Mouse (Mus musculus): ENCODE measurements around the gene Npas2.
A peak's percentile ranks its signal among the peaks of the same experiment; 100 is the strongest.

The Npas2 gene

DNA sequence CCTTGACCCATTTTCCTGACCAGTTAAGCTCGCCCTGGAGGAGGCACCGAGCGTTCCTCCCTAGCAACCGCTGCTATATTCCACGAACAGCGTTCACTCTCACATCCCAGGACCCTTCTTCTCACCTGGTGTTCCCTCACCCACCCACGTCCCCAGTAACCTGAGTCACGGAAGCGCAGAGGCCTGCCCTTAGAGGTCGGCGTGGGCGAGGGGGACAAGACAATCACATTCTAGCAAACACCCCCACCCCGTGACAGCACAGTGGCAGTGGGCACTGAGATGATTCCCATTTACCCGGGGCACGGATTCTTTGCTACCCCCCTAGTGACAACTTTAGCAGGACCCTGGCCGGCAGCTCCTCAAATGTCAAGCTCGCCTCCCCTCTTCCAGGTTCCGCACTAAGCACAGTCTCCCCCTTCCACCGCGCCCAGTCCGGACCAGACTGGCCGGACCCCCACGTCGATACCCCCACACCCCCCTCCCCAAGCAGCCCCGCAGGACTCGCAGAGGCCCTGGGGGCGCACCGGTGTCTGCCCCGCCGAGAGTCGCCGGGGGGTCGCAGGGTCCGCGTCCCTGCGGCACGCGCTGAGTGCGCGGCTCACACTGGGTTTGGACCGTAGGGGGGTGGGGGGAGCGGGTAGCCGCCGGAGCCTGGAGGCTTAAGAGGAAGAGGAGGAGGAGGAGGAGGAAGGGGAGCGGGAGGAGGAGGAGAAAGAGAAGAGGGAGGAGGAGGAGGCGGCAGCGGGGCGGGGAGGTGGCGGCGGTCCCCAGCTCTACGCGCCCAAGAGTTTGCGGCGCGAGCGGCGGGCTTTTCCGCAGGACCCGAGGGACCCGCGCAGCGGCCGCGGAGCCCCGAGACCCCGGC is at the start of gene Npas2:
Gene Npas2, plus strand, starts transcription at position 735 of the 865 bp plus-strand sequence.
- no peak for DNase-seq (ENCODE audit: inconsistent age in 2 of 2, low spot score in 1 of 2)

DNA sequence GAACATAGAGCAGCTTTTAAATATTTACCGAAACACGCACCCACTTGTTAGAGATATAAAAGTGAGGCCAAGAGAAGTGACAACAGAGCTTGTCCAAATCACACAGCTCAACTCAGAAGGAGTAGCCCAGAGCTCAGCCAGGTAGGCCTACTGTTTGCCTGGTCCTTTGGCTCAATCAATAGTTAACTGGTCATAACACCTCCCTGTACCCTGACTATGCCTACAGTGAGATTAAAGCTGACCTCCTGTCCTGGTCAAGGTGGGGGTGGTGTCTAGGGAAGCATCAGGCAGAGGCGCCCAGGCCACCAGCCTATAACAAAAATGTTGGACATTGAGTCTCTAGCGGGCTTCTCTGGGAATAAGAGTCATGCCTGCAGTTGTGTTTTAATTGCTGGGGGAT is 36.8 kb upstream of the Npas2 start:
- no peak for DNase-seq (ENCODE audit: inconsistent age in 2 of 2, low spot score in 1 of 2)

DNA sequence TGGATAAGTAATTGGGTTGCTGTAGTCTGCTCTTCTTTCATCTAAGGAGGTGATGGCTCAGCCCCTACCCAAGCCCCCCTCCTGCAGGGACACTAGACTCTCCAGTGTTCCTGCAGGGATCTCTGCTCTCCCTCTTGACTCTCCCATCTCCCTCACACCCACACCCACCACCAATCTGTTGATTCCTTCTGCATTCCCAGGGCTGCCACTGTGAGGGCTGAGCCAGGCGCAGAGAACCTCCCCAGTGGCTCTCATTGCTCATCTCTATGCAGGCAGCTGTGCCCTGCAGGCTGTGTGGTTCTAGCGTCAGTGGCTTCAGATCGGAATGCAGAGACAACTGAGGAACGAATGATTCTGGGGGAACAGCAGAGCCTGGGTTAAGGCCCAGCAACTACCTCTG is 33.4 kb upstream of the Npas2 start:
- DNase-seq (ENCODE audit: inconsistent age in 2 of 2, low spot score in 1 of 2): no peak

DNA sequence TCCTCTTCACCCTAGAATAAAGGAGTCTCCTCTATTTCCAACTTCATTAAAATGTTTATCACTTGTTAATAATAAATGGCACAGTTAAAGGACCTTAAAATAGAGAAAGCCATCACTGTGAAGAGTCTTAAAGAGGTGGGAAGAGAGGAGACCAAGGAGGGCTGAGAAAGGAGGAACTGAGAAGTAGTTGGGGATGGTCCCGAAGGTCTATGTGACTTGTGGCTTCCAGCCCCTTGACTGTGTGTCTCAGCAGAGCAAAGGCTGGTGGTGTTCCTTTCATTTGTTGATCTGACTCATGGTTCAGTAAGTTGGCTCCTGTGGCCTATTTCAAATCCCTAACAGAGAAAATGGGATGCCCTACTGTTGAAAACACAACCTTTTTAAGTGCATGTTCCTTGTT is 30.5 kb upstream of the Npas2 start:
- no peak for DNase-seq (ENCODE audit: inconsistent age in 2 of 2, low spot score in 1 of 2)

DNA sequence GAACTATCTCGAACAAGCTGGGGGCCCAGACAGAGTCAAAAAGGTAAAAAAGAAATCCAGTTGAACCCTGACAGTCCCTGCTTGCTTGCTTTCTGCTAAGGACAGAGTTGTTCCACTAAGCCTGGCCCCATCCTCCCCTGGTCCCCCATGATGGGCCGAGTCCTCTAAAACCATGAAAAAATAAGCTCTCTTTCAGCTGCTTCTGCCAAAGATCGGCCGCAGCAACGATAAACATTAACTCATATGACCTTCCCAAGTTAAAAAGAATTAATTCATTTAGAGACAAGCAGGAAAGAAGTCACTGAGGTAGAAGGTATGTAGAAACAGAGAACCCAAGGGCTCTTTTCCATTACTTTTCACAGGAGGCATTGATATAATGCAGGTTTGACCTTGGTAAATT is 16.8 kb upstream of the Npas2 start:
- DNase-seq (ENCODE audit: inconsistent age in 2 of 2, low spot score in 1 of 2): no peak

DNA sequence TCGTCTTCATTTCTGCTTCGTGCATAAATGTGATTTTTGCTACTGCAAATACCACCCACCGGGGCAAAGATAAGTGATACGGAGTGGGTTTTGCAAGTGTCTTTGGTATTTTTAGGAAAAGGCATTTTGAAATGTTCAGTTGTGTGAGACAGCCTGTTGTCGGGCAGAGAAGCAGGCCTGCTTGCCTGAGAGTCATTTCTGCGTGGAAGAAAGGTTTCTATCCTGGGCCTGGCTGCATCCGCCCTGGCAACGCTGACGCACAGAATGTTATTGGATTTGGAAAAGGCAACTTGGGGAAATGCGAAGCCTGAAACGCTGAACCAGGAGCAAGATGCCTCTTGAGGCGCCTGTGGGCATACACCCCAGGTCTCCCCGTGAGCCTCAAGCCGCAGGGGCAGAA is 16.3 kb upstream of the Npas2 start:
- no peak for DNase-seq (ENCODE audit: inconsistent age in 2 of 2, low spot score in 1 of 2)

DNA sequence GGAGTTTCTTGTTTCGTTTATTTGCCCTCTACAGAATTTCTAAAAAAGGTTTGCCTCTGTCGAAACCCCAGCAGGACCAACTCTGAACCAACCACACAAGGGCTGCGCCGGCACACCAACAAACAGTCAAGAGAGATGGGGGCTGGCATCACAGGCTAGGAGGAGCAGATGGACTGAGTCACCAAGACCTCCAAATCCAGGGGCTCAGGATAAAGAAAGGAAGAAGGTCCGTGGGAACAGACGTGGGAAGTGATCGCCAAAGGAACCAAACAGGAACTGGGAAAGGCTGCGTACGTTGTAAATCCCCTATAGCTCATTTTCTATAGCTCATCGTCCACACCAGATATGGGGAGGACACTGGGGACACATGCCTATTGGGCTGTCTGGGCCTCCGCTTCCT is 13.7 kb upstream of the Npas2 start:
- no peak for DNase-seq (ENCODE audit: inconsistent age in 2 of 2, low spot score in 1 of 2)

DNA sequence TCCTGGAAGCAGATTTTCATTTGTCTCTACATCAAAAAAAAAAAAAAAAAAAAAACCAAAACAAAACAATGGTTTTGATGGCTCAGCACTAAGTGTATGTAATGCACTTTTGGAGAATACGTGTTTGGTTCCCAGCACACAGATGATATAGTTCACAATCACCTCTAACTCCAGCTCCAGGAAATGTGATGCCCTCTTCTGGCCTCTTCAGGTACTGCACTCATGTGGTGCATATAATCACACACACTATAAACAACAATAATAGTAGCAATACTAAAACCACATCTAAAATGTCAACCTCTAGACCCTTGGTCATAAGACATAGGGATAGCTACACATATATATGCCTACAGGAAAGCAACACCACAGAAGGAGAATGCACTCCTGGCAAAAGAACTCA is 13.0 kb upstream of the Npas2 start:
- no peak for DNase-seq (ENCODE audit: inconsistent age in 2 of 2, low spot score in 1 of 2)

DNA sequence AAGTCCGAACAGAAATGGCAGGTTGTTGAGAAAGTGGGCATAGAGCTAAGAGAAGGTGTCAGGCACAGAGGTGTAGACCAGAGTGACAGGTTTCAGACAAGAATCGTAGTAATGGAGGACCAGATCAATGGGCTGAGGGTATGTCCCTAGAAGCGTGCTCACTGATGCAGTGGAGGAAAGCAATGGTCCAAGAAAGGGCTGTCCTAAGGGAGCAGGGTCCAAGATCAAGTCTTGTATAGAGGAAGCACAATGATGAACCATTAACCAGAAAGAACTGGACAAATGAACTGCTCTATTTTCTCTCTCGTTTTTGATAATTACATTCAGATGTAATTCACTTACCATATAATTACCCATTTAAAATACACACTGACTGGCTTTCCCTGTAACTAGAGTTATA is 11.6 kb upstream of the Npas2 start:
- DNase-seq (ENCODE audit: inconsistent age in 2 of 2, low spot score in 1 of 2): no peak

DNA sequence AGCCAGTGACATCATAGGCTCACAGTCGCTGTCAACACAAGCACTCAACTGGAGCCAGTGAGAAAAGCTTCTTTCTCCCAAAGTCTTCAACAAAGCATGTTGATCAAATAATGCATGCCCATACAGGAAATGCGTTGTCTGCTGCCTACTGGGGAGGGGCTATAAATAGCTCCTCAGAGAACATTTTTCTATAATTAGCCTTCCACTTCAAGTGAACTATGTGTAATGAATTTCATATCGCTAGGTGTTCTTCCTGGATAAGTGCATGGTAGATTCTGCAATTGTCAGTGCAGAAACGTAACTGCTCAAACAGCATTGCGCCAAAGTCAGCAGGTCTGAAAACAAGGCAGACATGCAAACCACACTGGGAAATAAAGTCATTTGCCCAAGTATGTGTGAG is 7.7 kb upstream of the Npas2 start:
- DNase-seq (ENCODE audit: inconsistent age in 2 of 2, low spot score in 1 of 2): no peak

DNA sequence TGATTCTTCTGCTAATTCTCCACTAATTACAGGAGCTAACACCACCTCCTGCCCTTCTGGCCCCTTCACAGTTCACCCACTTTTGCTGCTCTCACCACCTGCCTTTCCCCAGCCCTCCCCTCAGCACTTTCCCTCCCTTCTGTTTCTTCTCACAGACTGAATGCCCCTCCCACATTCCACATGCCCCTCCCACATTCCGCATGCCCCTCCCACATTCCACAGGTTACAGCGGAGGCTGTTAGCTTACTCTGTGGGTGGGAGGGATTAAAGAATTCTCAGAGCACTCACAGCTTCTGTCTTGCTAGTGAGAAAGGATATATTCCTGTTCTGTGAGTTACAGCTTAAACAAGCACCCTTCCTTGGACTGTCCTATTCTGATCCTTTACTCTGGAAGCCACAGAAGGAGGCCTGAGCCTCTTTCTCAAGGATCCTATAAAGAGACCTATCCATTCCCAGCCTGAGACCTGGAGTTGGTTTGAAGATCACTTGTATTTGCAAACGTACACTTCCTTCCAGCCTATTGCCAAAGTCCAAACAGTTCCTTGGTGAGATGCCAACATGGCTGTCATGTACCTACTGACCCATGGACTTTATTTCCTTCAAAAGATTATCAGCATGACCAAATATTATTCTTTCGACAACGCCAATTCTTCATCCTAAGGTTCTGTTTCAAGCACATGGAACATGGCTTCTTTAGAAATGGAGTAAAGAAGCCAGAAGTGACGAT is 6.7 kb upstream of the Npas2 start:
- DNase-seq (ENCODE audit: inconsistent age in 2 of 2, low spot score in 1 of 2): no peak

DNA sequence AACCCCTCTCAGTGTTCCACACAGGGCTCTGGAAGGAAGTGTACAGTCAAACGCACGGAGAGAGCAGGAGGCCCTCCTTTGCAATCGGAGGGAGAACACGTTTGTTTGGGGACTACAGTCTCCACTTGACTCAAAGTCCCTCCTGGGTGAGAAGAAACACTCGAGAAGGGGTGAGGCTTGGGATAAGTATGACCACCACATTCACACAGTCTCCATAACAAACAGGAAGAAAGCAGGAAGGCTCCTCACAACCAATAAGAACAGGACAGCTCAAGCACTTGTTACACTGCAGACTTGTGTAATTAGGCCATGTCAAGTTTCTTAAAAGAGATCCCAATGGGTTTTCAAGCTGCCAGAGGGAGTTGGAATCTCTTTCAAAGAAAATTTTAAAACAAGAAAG is 2.4 kb upstream of the Npas2 start:
- no peak for DNase-seq (ENCODE audit: inconsistent age in 2 of 2, low spot score in 1 of 2)

DNA sequence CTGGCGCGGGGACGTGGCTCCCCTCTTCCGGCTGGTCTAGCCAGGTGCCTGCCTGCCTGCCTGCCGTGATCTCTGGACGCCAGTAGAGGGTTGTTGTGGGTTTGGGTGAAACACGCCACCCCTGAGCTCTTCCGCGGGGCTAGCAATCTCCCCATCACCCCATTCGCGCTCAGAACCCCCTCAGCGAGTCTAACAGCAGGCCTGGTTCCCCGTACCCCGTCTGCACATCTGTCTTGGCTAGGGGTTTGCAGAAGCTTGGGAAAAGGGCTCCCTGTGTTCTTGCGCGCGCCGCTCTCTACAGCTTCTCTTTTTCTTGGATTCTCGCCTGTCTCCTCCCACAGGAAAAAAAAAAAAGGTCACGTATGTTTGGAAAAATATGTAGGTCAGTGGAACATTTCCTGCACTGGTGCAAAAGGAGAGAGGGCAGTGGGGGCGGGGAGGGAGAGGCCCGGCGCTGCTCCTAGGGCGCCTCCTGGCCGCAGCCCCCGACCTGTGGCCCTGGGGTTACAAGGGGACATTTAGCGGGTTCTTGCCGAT is 1.0 kb upstream of the Npas2 start:
- DNase-seq (ENCODE audit: inconsistent age in 2 of 2, low spot score in 1 of 2): peak; percentile 71 to 93

DNA sequence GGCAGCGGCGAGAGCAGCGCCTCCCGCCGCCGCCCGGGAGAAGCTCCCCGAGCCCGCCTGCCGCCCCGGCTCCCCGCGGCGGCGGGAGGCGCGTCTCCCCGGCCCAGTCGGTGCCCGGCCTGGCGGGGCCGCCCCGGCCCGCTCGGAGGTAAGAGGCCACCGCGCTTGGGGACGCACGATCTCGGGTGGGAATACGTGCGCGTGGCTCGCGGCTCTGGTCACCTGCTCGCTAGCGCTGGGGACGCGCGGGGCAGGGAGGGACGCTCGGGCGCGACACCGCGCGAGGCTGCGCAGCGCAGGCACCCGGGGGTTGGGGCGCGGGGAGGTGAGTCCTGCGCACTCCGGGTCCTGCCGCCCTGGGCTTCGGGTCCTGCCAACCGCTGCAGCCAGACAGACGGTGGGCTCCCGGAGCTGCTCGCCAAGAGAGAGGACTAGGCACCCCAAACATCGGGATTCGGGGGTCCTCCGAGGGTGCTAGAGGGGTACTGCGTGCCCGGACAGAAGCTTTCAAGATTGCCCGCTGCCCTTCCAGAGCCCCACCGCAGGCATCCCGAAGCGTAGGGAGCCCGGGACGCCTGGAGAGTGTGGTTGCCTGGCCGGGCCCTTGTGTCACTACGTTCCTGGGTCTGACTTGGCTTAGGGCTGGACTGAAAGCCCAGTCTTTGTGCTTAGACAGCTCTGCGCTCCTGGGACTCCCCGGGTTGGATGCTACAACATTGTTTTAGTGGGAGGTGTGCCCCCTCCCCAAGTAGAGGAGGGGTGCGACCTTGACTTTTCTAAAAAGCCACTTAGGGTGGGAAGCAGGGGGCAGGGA is 538 bp downstream of the Npas2 start:
- DNase-seq (ENCODE audit: inconsistent age in 2 of 2, low spot score in 1 of 2): peak; percentile 51 to 84

DNA sequence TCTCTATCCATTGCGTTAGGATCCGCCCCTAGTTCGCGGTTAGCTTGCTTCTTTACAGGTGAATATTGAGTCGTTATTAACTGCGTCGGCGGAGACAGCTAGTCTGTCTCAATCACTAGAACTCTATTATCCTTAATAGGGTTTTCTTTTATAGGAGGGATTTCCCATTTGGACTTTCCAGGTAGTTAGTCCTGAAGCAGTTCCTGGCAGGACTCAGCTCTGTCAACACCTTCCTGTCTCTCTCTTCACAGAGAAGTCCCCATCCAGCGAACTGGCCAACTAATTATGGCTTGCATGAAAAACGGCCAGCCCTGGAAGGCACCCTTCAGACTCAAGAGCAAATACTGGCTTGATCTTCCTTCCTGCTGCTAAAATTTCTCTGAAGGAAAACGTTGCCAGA is 1.4 kb downstream of the Npas2 start:
- no peak for DNase-seq (ENCODE audit: inconsistent age in 2 of 2, low spot score in 1 of 2)

DNA sequence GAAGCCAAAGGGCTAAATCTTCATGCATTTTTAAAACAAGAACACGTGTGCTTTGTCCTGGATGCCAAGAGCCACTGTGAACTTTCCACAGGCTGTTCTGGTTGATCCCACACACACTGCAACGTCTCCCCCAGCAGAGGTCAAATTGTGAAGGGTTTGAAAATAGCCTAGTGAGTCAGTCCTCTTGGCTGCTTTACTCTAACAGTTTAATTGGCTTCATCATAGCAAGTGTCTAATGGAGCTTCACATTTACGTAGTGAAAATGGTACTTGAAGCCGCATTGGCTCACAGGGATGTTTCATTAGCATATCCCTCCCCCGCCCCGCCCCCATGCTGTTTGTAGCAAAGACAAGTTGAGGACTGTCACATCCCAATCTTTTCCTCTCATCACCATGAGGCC is 2.6 kb downstream of the Npas2 start:
- peak in 1 of 2 experiments; percentile 46 for DNase-seq (ENCODE audit: inconsistent age in 2 of 2, low spot score in 1 of 2)

DNA sequence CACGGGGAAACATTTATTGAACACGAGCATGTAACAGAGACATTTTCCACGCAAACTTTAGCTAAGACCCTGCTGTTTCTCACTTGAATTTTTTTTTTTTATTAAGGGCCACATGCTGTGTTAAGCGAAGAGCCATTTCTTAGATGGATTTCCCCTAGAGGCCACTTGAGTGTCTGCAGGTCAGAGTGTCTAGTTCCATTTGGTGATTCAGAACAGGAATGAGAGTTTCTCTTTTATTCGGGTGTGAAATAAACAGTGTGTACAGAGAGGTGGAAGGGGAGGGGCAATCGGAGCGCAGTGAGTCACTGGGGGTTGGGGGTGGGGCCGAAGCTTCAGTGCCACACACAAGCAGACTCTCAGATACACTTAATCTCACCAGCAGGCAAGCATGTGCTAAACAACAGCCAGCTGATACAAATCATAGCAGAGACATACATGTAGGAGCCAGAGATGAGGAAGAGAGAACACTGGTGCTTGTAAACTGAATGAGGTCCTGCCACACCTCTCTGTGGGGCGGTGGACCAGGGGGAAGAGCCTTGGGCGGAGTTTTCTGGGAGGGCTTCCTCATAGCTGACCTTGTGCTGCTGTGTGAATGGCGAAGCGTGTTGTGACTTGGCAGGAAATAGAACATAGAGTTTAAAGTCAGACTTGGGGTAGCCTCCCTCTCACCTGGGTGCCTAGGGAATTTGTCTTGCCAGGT is 3.3 kb downstream of the Npas2 start:
- peak; percentile 50 to 84 for DNase-seq (ENCODE audit: inconsistent age in 2 of 2, low spot score in 1 of 2)

DNA sequence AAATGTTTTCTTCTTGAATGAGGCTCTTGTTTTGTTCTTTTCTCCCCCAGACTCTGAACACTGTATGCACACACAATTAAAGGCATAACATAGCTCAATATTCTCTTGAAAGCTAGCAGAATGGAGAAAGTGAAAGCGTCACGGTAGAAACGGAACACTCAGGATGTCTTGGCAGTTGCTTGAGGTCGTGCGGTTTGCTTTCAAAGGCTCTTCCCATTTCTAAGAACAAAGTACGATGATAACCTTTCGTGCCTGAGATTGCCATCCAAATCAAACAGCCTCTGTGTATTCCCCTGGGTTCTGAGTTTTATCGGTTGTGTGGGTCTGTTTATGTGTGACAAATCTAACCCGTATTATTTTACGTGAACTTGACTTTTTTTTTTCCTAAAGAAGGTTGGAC is 11.5 kb downstream of the Npas2 start:
- DNase-seq (ENCODE audit: inconsistent age in 2 of 2, low spot score in 1 of 2): peak in 1 of 2 experiments; percentile 48

DNA sequence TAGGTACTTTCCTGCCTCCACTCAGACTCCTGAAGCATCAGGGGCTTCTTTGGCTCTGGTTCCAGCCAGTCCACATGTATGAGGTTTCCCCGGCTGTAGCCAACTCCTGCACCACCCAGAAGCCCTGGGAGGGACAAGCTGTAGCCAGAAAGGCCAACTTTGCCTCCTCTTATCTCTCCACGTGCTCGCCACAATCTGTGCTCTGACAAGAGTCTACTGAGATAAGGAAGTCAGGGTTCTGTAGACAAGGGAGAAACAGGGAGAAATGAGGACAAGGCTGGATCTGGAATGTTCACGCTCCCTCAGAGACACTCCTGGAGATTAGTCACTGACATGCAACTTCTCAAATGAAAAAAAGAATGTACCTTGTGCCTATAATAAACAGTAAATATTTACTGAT is 12.2 kb downstream of the Npas2 start:
- DNase-seq (ENCODE audit: inconsistent age in 2 of 2, low spot score in 1 of 2): peak; percentile 50 to 66

DNA sequence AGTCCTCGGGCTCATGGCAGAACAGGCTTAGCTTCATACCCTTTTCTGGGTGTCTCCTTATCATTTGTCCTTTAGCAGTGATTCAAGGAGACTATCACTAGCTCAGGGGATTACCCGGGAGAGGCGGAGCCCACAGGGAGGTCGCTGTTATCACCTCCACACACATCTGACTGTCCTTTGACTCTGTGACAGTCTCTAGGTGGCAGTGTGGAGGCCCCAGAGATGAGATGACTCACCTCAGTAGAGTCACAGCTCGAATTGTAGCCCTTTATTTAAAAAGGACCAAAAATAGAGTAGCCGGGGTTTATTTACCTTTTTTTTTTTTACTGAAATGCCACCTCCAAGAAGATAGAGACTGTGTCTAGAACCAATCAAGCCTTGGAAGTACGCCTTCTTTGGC is 13.4 kb downstream of the Npas2 start:
- peak; percentile 59 to 83 for DNase-seq (ENCODE audit: inconsistent age in 2 of 2, low spot score in 1 of 2)

DNA sequence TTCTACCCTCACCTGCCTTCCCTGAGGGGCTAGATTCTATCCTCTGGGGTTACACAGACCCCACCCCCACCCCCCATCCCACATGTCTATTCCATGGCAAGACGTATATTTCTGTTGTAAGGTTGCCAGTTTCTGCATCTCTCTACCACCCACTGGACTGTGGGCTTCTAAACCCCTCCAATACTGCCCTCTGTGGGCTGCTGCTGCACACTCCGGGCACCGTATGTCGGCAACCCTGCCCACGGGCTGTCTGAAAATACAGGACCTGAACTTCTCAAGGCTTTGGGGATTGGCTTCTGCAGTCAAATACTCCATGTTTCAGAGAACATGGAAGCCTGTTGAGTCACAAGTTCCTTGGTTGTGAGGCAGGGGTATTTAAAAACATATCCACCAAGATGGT is 17.4 kb downstream of the Npas2 start:
- no peak for DNase-seq (ENCODE audit: inconsistent age in 2 of 2, low spot score in 1 of 2)

Data from adrenal gland, adult (tissue).